Mouse (Mus musculus) ES-E14 (cell line): ENCODE results near the gene Pigt.

Experiments
- CHD2 ChIP-seq: IDR thresholded peaks from 2 replicates; pipeline ENCODE4 v1.6.1; 2014; ENCODE audit warnings: mild to moderate bottlenecking, low read depth, low read length, inconsistent platforms
- HCFC1 ChIP-seq: IDR thresholded peaks from 2 replicates; pipeline ENCODE4 v1.6.1; 2012; ENCODE audit warnings: low read length, inconsistent platforms, borderline replicate concordance; ENCODE audit not compliant: insufficient read depth
- MAFK ChIP-seq: IDR thresholded peaks from 2 replicates; pipeline ENCODE4 v1.6.1; 2014; ENCODE audit warnings: mild to moderate bottlenecking, low read depth, low read length, inconsistent platforms; ENCODE audit not compliant: insufficient read depth
- ZC3H11A ChIP-seq: IDR thresholded peaks from 2 replicates; pipeline ENCODE4 v1.6.1; 2012; ENCODE audit warnings: low read depth, mild to moderate bottlenecking, inconsistent platforms, low read length, borderline replicate concordance
- ZNF384 ChIP-seq: IDR thresholded peaks from 2 replicates; pipeline ENCODE4 v1.6.1; 2012; ENCODE audit warnings: low read depth, low read length, inconsistent platforms

DNA sequence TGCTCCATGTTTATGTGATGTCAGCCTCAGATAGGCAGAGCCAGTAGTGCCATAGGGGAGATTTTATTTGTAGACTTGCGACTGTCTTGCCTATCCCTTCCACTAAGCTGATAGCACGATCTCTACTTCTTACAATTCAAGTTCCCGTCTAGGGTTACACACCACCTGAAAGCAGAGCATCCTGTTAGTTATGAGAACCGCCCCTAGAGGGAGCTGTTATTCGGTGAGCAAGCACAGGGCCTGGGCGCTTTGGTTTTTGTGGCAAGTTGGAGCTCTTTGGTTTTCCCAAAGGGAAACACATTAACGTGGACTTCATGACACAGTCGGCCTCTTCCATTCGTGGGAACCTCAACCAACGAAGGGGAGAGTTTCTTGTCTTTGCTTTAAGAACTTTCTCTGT, 27.1 kb upstream of the Pigt start:
- TF ChIP-seq ZNF384 (no peak), HCFC1 (no peak), ZC3H11A (no peak), MAFK (no peak), CHD2 (no peak)
